Mouse (Mus musculus): Measurements from ENCODE around the gene Rala.

GRCm38 (mm10) chr13:17975891-17976290 lies 31.9 kb upstream of the Rala start:
- TF ChIP-seq POLR2A (IDR thresholded peaks at IDR 0.05; ENCODE audit: control insufficient read depth, low read depth, low read length) (no peak), CTCF (IDR thresholded peaks at IDR 0.05; ENCODE audit: control insufficient read depth, insufficient read depth, insufficient replicate concordance, low read depth, low read length) (no peak)
